Mouse (Mus musculus) cortical plate, adult 2 months (tissue): ENCODE measurements at regions not wholly inside any gene's neighbourhood (a gene's known extent, or its start where the extent isn't known, plus 50 kb on each side); places are given as distances from the start of the nearest gene placed in this dataset.

Experiments
- H3K27ac ChIP-seq: fragments of 200-500 bp; 2 replicates; pipeline ENCODE4 v1.5.1; 2012; ENCODE audit warnings: low read length, control low read depth, inconsistent platforms; ENCODE audit not compliant: insufficient read depth
- H3K4me1 ChIP-seq: fragments of 200-500 bp; 2 replicates; pipeline ENCODE4 v1.6.1; 2011; ENCODE audit warnings: low read length; ENCODE audit not compliant: control insufficient read depth, insufficient read depth
- H3K4me3 ChIP-seq: fragments of 200-500 bp; 2 replicates; pipeline ENCODE4 v1.5.1; 2011; ENCODE audit warnings: mild to moderate bottlenecking, low read length, control low read depth; ENCODE audit not compliant: insufficient read depth
- CTCF ChIP-seq: fragments of 200-500 bp; IDR thresholded peaks from 2 replicates; pipeline ENCODE4 v1.5.1; 2011; ENCODE audit warnings: mild to moderate bottlenecking, control low read depth, low read length; ENCODE audit not compliant: insufficient read depth; ENCODE audit errors: extremely low read depth
- POLR2A ChIP-seq: fragments of 200-500 bp; IDR thresholded peaks from 2 replicates; pipeline ENCODE4 v1.6.1; 2011; ENCODE audit warnings: mild to moderate bottlenecking, low read length, control low read depth; ENCODE audit not compliant: insufficient read depth; ENCODE audit errors: extremely low read depth

GRCm38 (mm10) chr8:8168674-8169073 lies 492.4 kb downstream of the Efnb2 start:
- TF ChIP-seq POLR2A, result no peak
- no peak for TF ChIP-seq CTCF
- no peaks in the 10 kb centered on the region for H3K4me1 ChIP-seq
- H3K27ac ChIP-seq, result no peak overlapping the region
- H3K4me3 ChIP-seq, result no peak overlapping the region

DNA sequence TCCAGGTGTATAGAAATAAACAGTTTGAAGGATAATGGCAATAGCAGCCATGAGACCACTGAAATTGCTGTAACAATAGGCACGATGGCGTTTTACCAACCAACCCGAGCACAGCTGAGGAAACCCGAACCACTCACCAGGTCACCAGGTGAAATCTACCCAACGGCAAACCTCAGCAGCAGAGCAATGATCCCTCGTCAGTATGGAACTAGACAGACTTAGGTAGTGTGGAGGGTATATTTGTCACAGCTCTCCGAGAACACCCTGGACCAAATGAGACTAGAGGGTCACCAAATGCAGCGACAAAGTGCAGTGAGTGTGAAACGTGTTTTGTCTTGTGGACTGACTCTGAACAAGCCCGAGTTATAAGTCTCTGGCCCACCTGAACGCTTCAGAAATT lies 492.8 kb downstream of the Efnb2 start:
- TF ChIP-seq POLR2A, result no peak
- no peak for TF ChIP-seq CTCF
- no peak overlapping the region for H3K27ac ChIP-seq
- H3K4me3 ChIP-seq, result no peak overlapping the region
- no peaks in the 10 kb centered on the region for H3K4me1 ChIP-seq

GRCm38 (mm10) chr8:8147527-8147926 lies 513.5 kb downstream of the Efnb2 start:
- H3K4me1 ChIP-seq, result no peaks in the 10 kb centered on the region
- no peak for TF ChIP-seq POLR2A
- TF ChIP-seq CTCF, result no peak
- no peak overlapping the region for H3K27ac ChIP-seq
- no peak overlapping the region for H3K4me3 ChIP-seq

DNA sequence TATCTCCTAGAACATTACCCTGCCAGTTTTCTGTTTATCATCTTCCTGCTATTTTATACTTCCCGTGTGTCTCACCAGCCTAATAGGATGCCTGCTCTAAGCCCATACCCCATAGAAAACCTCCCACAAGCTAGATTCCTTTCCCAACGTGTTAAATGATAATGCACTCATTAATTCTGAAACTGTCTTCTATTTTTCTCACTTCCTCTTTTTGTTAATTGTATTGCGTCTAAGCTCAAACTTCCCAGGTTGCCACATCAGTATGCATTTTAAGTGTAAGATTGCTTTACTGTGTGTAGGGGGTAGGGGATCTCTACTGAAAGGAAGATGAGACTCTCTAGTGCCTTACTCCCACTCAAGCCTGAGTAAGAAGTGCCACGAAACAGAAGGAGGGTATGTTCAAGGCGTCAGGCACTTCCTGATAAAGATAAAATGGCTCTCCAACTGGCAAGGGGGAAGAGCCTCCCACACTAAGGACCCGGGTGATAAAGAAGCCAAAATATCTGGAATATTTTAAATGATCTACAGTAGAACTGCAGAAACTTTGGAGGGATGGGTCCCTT lies 518.0 kb downstream of the Efnb2 start:
- no peaks in the 10 kb centered on the region for H3K4me1 ChIP-seq
- no peak for TF ChIP-seq CTCF
- TF ChIP-seq POLR2A, result no peak
- H3K4me3 ChIP-seq, result no peak overlapping the region
- no peak overlapping the region for H3K27ac ChIP-seq

DNA sequence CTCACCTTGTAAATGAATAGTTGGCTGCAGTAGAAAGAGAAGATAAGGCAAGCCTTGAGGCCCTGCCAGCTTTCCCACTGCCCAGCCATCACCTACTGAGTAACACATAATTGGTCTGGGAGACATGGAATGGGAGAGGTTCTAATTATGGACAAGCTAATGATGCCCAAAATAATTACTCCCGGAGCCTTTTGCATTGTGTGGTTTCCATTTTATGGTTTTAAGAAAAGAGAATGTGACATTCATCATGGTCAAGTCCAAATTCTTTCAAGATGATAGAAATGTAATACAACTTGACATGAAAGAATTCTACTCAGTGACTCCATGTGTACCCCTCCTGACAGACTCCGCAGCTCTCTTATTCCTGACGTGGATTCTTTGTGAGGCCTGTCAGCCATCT lies 518.6 kb downstream of the Efnb2 start:
- no peaks in the 10 kb centered on the region for H3K4me1 ChIP-seq
- H3K4me3 ChIP-seq, result no peak overlapping the region
- TF ChIP-seq POLR2A (no peak), CTCF (no peak)

GRCm38 (mm10) chr8:8139720-8140119 lies 521.3 kb downstream of the Efnb2 start:
- TF ChIP-seq CTCF, result no peak
- no peak for TF ChIP-seq POLR2A
- no peaks in the 10 kb centered on the region for H3K4me1 ChIP-seq
- H3K4me3 ChIP-seq, result no peak overlapping the region
- no peak overlapping the region for H3K27ac ChIP-seq

More for the DNA sequence above, 518.6 kb downstream of the Efnb2 start:
- H3K27ac ChIP-seq, result no peak overlapping the region

GRCm38 (mm10) chr8:8133001-8133785 lies 527.8 kb downstream of the Efnb2 start:
- Histone ChIP-seq H3K27ac (no peak overlapping the region), H3K4me3 (no peak overlapping the region), H3K4me1 (no peaks in the 10 kb centered on the region)
- no peak for TF ChIP-seq CTCF
- TF ChIP-seq POLR2A, result no peak

DNA sequence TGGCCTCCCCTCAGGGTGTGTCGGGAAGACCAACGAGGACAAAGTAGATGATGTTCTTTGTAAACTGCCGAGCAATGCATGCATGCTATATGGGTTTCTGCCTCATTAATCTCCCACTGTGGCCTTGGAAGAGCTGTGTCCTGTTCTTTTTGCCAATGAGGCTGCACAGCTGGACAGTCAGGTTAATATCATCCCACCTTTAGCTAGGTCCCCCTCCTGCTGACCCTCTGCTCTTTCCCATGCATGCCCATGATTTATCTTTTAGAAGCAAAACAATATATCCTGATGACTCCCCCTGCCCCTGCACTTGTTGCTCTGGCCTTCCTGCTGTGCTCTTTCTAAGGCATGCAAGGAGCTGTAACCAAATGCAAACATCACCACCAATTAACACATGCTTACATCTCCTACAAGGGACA lies 529.1 kb downstream of the Efnb2 start:
- Histone ChIP-seq H3K4me3 (no peak overlapping the region), H3K27ac (no peak overlapping the region), H3K4me1 (no peaks in the 10 kb centered on the region)
- no peak for TF ChIP-seq CTCF
- no peak for TF ChIP-seq POLR2A

DNA sequence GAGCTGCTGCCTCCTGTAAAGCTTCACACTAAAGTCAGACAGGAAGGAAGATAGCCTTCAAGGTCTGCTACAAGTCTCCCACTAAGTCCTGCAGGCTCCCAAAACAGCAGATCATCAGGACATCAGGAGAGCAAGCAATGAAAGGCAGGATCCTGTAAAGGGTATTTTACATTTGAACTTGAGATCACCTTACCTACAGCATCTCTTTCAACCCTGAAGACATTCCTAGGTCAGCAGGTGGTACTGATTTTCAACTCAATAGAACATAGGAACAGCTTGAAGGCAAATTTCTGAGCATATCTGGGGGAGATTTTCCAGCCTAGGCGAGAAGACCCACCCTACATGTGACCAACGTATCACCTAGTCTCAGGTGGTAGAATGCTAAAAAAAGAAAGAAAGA lies 530.2 kb downstream of the Efnb2 start:
- no peak overlapping the region for H3K27ac ChIP-seq
- no peak for TF ChIP-seq CTCF
- TF ChIP-seq POLR2A, result no peak
- no peaks in the 10 kb centered on the region for H3K4me1 ChIP-seq
- H3K4me3 ChIP-seq, result no peak overlapping the region

- TF ChIP-seq POLR2A (no peak), CTCF (no peak)
- H3K4me3 ChIP-seq, result no peak overlapping the region
- no peak overlapping the region for H3K27ac ChIP-seq
- peaks cover 1% of the 10 kb centered on the region; the same call in 1 of the 2 replicates for H3K4me1 ChIP-seq
Observed at GRCm38 (mm10) chr8:8115595-8116429, 545.2 kb downstream of the Efnb2 start.
